Mouse (Mus musculus) midbrain, postnatal 0 days (tissue): ENCODE measurements at regions not wholly inside any gene's neighbourhood (a gene's known extent, or its start where the extent isn't known, plus 50 kb on each side); places are given as distances from the start of the nearest gene placed in this dataset.

Experiments used
- ATAC-seq: fragments of 200-750 bp; cut with Nextera tagmentation; 2 replicates; pipeline ENCODE4 v1.8.0; 2017; ENCODE audit warnings: moderate number of reproducible peaks, mild to moderate bottlenecking, moderate TSS enrichment, moderate library complexity; ENCODE audit not compliant: low FRiP score
- DNase-seq: peaks from one replicate; pipeline ENCODE4 v3.0.0-alpha.2; 2015; ENCODE audit warnings: low spot score
- H3K27ac ChIP-seq: fragments of 300-500 bp; sonication (generic); 2 replicates; pipeline ENCODE4 v1.5.1; 2014; ENCODE audit warnings: low read depth, mild to moderate bottlenecking, low read length, mixed read lengths
- H3K27me3 ChIP-seq: fragments of 300-500 bp; sonication (generic); 2 replicates; pipeline ENCODE4 v1.6.1; 2014; ENCODE audit warnings: low read length, control low read depth, mixed read lengths; ENCODE audit not compliant: insufficient read depth
- H3K36me3 ChIP-seq: fragments of 300-500 bp; sonication (generic); 2 replicates; pipeline ENCODE4 v1.6.1; 2014; ENCODE audit warnings: low read length, control low read depth, mixed read lengths; ENCODE audit not compliant: insufficient read depth
- H3K4me1 ChIP-seq: fragments of 300-500 bp; sonication (generic); 2 replicates; pipeline ENCODE4 v1.6.1; 2014; ENCODE audit warnings: mild to moderate bottlenecking, control low read depth, antibody characterized with exemption, low read length, mixed read lengths; ENCODE audit not compliant: insufficient read depth
- H3K4me2 ChIP-seq: fragments of 300-500 bp; sonication (generic); 2 replicates; pipeline ENCODE4 v1.6.1; 2014; ENCODE audit warnings: low read depth, mild to moderate bottlenecking, low read length, mixed read lengths; ENCODE audit not compliant: poor library complexity, severe bottlenecking
- H3K4me3 ChIP-seq: fragments of 300-500 bp; sonication (generic); 2 replicates; pipeline ENCODE4 v1.5.1; 2014; ENCODE audit warnings: low read depth, mild to moderate bottlenecking, low read length, moderate library complexity
- H3K9ac ChIP-seq: fragments of 300-500 bp; sonication (generic); replicated peaks from 2 replicates; pipeline ENCODE4 v1.6.1; 2014; ENCODE audit warnings: mild to moderate bottlenecking, low read length, moderate library complexity, mixed read lengths; ENCODE audit not compliant: poor library complexity, severe bottlenecking
- H3K9me3 ChIP-seq: fragments of 300-500 bp; sonication (generic); 2 replicates; pipeline ENCODE4 v1.6.1; 2016; ENCODE audit warnings: low read length, control low read depth
- CTCF ChIP-seq: IDR thresholded peaks from 2 replicates; pipeline ENCODE4 v1.5.1; 2016; ENCODE audit warnings: antibody characterized with exemption, mild to moderate bottlenecking
- WGBS: fragments of 180-500 bp; shearing (Covaris S2); extraction: QIAGEN DNeasy Blood & Tissue Kit; methylation state at CpG from one replicate; pipeline ENCODE4 v1.1.7; 2014; 5-methylcytosine and 5-hydroxymethylcytosine counted together

GRCm38 (mm10) chr13:34408007-34408668, 63.2 kb upstream of the Slc22a23 start:
- Histone ChIP-seq H3K9ac (no peak overlapping the region), H3K4me2 (no peak overlapping the region), H3K9me3 (no peaks in the 10 kb centered on the region), H3K36me3 (no peaks in the 10 kb centered on the region), H3K27me3 (no peaks in the 10 kb centered on the region), H3K4me1 (no peaks in the 10 kb centered on the region), H3K4me3 (no peak overlapping the region), H3K27ac (no peak overlapping the region)
- 71% methylated on average over 4 of the region's 4 CpGs for WGBS
- ATAC-seq (no peak), DNase-seq (peak; percentile 27)
- no peak for TF ChIP-seq CTCF

- Histone ChIP-seq H3K9me3 (no peaks in the 10 kb centered on the region), H3K4me1 (no peaks in the 10 kb centered on the region), H3K4me3 (no peak overlapping the region), H3K27ac (no peak overlapping the region), H3K27me3 (no peaks in the 10 kb centered on the region), H3K36me3 (no peaks in the 10 kb centered on the region), H3K9ac (no peak overlapping the region), H3K4me2 (no peak overlapping the region)
- TF ChIP-seq CTCF, result no peak
- no peak for DNase-seq
- no peak for ATAC-seq
Measured at GRCm38 (mm10) chr13:34406291-34406690, 61.3 kb upstream of the Slc22a23 start.

- no peak for ATAC-seq
Measured at GRCm38 (mm10) chr13:34402631-34403030, 57.6 kb upstream of the Slc22a23 start.

GRCm38 (mm10) chr13:34401031-34401430, 56.0 kb upstream of the Slc22a23 start:
- H3K9me3 ChIP-seq, result no peaks in the 10 kb centered on the region
- H3K4me3 ChIP-seq, result no peak overlapping the region
- ATAC-seq (no peak), DNase-seq (no peak)
- H3K4me2 ChIP-seq, result no peak overlapping the region
- no peaks in the 10 kb centered on the region for H3K27me3 ChIP-seq
- no peaks in the 10 kb centered on the region for H3K4me1 ChIP-seq
- H3K36me3 ChIP-seq, result no peaks in the 10 kb centered on the region
- no peak overlapping the region for H3K27ac ChIP-seq
- no peak for TF ChIP-seq CTCF
- no peak overlapping the region for H3K9ac ChIP-seq
- WGBS, result 74% methylated on average over 2 of the region's 2 CpGs

More at GRCm38 (mm10) chr13:34402631-34403030, 57.6 kb upstream of the Slc22a23 start:
- Histone ChIP-seq H3K9me3 (no peaks in the 10 kb centered on the region), H3K4me3 (no peak overlapping the region), H3K4me1 (no peaks in the 10 kb centered on the region), H3K4me2 (no peak overlapping the region), H3K27ac (no peak overlapping the region), H3K27me3 (no peaks in the 10 kb centered on the region), H3K36me3 (no peaks in the 10 kb centered on the region), H3K9ac (no peak overlapping the region)
- DNase-seq, result no peak
- WGBS, result 83% methylated on average over 1 of the region's 1 CpGs
- no peak for TF ChIP-seq CTCF

- H3K9ac ChIP-seq, result no peak overlapping the region
- H3K27me3 ChIP-seq, result no peaks in the 10 kb centered on the region
- no peak overlapping the region for H3K27ac ChIP-seq
- H3K9me3 ChIP-seq, result no peaks in the 10 kb centered on the region
- DNase-seq, result no peak
- H3K36me3 ChIP-seq, result no peaks in the 10 kb centered on the region
- H3K4me2 ChIP-seq, result no peak overlapping the region
- TF ChIP-seq CTCF, result no peak
- no peak for ATAC-seq
- no peak overlapping the region for H3K4me3 ChIP-seq
- 69% methylated on average over 3 of the region's 3 CpGs for WGBS
- H3K4me1 ChIP-seq, result no peaks in the 10 kb centered on the region
Measured at GRCm38 (mm10) chr13:34398847-34399246, 53.9 kb upstream of the Slc22a23 start.

- Histone ChIP-seq H3K9me3 (no peaks in the 10 kb centered on the region), H3K4me1 (no peaks in the 10 kb centered on the region), H3K36me3 (no peaks in the 10 kb centered on the region), H3K9ac (no peak overlapping the region), H3K4me2 (no peak overlapping the region), H3K27me3 (no peaks in the 10 kb centered on the region), H3K27ac (no peak overlapping the region), H3K4me3 (no peak overlapping the region)
- 38% methylated on average over 10 of the region's 10 CpGs for WGBS
- DNase-seq (peak; percentile 6), ATAC-seq (no peak)
- TF ChIP-seq CTCF, result no peak
Measured at GRCm38 (mm10) chr13:34398061-34398787, 53.2 kb upstream of the Slc22a23 start.
